Mouse (Mus musculus) retina, embryonic 14.5 days (tissue): Measurements from ENCODE around the gene Fgfr2.
A peak's percentile ranks its signal among the peaks of the same experiment; 100 is the strongest.
"Not testable (repeated sequence)": the region's sequence is repeated elsewhere in the genome, so short reads cannot be mapped to it uniquely, and the experiment has no call there.

Experiments
- DNase-seq: peaks from one replicate; pipeline ENCODE4 v3.0.0-alpha.2; 2015; ENCODE audit warnings: low spot score

Gene Fgfr2

GRCm38 (mm10) chr7:130510243-130510642, 2612.9 kb downstream of the Fgfr2 start:
- DNase-seq: no peak

DNA sequence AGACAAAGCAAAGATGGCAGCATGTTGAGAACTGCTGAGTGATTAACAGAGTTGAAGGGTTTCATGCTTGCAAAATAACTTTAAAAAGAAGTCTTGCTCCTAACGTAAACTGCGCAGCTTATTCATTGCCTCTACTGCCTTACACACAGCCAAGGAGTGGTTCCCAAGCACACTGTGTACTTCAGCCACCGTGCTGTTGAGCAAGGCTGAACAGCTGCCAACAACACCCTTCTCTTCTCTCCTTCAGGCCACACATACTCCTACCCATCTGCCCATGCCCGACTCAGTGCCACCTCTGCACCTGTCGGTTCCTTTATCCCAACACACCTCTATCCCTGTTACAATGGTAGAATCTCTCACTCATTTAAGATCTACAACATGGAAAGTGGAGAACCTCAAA, 2620.1 kb downstream of the Fgfr2 start:
- no peak for DNase-seq

DNA sequence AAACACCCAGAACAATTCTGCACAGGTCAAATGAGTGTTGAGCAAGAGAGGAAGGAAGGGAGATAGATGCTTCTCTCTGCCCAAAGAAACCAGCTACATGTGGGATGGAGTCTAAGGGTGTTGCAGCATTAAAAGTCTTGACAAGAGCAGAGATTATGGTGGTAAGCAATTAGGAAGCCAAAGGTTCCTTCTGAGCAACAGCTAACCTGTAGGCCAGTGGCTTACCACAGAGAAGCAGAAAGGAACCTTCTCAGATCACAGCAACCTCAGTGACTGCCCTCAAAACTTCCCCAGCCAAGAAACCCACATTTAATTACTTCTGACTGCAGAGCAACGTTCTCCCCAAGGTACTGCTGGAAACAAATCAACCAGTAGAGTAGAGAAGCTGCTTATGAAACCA, 2621.7 kb downstream of the Fgfr2 start:
- DNase-seq: no peak

DNA sequence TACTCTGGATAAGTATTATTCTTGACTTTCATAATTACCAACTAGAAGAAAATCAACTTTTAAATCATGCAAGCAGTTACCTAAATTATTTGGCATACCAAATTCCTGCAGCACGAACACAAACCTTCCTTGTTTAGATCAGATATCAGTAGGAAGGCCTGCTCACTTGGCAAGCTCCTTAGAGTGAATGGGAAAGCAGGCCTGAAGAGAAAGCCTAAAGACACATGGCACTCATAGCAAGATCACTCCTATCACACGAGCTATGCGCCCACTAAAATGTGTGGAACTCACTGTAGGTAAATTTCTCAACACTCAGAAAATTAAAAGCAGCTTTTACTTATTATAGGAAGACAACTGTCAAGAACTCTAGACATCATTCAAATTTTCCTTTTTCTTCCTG, 2629.8 kb downstream of the Fgfr2 start:
- no peak for DNase-seq

DNA sequence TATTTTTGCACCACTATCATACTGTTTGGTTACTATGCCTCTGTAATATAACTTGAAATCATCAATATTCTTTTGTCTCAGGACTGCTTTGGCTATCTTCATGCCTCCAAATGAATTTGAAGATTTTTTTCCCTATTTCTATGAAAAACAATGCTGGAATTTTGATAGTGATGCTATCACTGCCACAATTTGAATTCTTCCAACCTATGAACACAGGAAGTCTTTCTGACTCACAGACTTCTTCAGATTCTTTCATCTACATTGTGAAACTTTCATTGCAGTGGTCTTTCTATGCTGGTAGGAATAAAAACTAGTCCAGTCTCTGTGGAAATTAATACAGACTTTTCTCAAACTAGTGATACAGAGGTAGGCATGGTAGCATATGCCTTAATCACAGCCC, 2631.1 kb downstream of the Fgfr2 start:
- no peak for DNase-seq

DNA sequence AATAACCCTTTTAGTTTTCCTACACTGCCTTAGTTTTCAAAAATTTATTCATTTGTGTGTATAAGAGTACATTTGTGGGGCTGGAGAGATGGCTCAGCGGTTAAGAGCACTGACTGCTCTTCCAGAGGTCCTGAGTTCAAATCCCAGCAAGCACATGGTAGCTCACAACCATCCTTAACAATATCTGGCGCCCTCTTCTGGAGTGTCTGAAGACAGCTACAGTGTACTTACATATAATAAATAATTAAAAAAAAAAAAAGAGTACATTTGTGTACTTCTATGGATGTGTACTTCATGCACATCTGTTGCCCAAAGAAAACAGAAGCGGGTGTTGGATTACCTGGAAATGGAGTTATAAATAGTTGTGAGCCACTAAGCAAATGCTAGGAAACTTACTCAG, 2644.1 kb downstream of the Fgfr2 start:
- DNase-seq: not testable (repeated sequence)

DNA sequence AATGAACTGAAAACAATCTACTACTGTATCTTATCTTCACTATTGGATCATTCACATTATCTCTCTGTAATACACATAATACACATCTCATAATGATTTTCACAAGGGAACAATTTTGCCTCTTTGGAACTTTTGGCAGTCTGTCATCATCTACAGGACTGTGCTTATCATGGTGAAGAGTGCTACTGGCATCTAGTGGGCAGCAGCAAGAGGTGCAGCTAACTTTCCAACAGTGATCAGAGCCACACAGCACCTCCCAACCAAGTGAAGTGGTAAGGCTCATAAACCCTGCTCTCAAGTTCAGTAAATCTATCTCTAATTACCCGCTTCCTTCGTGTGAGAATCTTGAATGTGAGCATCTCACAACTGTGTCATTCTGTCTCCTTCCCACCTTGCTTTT, 2647.2 kb downstream of the Fgfr2 start:
- peak; percentile 83 for DNase-seq

DNA sequence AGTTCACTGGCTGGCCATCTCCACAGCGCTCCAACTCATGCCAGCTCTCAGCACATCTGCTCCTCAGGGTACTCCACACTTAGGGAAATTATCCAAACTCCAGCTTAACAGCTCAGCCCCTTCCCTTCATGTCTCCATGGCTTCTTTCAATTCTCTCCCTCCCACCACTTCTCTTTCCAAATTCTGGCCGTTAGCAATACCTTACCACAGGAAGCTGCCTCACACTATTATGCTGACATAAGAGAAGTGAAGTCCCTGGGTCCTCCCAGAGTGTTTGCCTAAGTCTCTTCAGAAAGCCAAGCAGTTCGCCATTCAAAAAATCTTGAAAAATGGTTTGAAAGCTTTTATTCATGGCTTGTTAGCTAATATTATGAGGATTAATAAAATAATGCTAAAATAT, 2649.3 kb downstream of the Fgfr2 start:
- DNase-seq: no peak

DNA sequence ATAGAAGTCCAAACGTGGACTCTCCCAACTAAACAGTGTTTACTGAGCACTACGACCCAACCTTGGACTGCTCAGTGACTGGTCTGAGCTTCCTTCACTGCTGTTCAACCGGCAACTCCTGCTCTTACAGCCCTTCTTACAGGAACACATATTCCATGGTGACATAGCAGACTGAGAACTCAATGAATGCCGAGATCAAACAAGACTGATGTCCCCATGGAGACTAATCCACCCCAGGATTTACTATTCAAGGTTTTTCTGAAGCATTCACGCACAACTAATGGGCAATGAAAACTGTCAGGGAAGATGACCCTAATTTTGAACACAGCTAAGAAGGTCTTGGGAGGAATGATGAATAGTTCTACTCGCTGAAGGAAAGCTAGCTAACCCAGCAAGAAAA, 2650.5 kb downstream of the Fgfr2 start:
- DNase-seq: peak; percentile 70

DNA sequence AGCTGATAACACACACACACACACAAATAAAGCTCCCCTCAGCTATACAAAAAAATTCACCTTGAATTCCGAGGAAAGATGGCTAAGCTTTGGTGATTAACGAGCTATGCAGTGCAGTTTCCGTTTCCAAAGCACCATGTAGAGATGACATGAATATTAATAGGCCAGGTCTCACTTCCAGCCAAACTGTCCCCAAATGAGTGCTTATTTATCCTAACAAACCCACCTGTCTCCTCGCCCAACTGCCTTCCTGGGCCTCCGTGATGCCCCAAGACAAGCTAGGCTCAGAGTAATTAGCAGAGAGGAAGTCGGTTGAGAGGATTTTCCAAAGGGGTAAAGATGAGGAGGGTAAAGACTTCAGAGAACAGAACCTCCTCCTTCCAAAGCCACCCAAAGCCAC, 2652.1 kb downstream of the Fgfr2 start:
- DNase-seq: no peak

DNA sequence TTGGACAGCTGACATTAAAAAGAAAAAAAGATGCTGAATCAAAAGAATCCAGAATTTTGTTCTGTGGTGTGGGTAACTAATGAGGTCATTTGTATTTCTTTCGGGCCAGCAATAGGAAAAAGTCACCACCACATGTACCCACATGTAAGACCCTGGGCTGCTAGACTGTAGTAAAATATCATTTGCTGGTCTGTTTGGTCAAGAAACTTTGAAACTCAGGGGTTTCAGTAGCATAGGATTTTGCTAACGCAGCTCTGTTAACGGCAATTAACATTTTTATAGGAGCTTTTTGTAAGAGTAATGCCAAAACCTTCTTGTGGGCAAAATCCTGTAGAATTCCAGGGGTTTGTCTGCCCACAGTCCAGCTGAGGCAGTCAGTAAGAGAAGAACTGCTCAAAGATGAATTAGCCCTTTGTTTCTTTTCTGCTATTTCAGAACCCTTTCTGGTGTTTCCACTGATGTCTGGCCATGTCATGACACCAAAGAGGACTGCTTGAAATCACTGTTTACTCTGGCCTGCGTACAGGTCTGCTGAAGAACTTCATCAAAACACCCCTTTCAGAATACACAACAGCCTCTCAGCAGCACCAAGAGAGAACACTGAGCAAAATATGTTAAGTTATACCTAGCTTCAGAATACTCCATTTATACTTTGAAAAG, 2667.4 kb downstream of the Fgfr2 start:
- no peak for DNase-seq

DNA sequence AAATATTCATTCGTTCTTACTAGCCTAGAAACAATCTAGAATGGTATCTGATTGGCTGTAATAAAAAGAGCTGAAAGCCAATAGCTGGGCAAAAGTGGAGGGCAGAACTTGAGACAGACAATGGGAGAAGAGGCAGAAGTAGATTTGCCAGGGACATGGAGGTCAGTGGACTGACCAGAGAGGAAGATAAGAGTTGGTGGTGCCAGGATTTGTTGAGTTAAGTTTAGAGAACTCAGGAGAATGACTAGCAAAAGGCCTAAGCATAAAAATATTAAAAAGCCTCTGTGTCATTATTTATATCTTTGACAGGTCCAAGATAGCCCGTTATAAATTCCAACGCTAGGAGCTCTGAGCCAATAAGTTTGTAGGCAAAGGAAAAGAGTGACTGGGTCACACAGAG, 2668.9 kb downstream of the Fgfr2 start:
- no peak for DNase-seq

GRCm38 (mm10) chr7:130435776-130436175, 2687.4 kb downstream of the Fgfr2 start:
- no peak for DNase-seq

DNA sequence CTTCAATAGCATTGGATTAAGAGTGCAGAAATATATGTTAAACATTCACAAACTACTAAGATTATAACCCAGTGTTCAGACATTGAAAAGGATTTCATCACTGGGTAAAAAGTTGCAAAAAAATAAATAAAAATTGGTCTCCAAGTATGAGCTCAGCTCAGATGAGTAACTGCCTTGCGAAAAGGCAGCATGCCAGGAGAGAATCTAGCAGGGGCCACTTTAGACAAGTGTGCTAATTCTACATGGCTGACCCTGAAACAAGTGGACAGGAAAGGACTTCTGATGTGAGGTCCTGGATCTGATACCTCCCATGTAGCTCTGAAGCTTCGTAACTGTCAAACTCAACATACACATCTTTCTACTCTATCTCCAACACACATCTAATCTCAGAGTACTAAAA, 2691.0 kb downstream of the Fgfr2 start:
- DNase-seq: no peak

DNA sequence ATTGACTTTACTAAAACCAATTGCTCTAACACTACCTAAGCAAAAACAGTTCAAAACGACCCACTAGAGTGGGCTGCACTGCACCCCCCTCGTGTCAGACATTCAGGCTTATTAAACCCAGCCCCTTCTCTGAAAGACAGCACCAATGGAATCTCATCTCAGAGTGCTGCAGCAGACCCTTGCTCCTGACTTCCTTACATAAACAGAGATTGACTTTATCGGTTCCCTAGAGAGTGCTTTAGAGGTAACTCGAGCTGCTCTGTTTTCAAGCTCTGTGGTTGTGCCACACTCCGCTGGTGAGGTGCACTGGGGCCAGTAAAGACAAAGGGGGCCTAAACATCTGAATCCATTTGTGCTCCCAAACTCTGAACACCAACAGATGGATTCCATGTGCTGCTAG, 2696.6 kb downstream of the Fgfr2 start:
- DNase-seq: peak; percentile 3

DNA sequence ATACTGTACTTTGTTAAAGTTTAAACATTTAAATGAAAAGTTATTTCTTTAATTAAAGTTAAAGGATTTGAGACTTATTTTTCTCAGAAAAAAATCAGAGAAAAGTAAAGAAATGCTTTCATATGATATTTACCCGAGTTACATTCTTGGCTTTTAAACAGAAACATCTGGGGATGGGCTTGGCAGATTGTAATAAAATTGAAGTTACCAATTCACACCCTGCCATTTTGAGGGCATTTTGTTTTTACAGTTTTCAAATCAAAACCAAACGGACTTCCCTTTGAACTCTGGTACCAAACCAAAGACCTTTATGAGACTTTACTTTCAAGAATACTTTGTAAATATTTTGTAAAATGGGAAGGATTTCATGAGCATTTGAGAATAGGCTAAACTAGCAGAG, 2697.2 kb downstream of the Fgfr2 start:
- no peak for DNase-seq

- no peak for DNase-seq
Observed at GRCm38 (mm10) chr7:130419961-130420360, 2703.2 kb downstream of the Fgfr2 start.

- no peak for DNase-seq
Observed at GRCm38 (mm10) chr7:130407622-130408021, 2715.5 kb downstream of the Fgfr2 start.

DNA sequence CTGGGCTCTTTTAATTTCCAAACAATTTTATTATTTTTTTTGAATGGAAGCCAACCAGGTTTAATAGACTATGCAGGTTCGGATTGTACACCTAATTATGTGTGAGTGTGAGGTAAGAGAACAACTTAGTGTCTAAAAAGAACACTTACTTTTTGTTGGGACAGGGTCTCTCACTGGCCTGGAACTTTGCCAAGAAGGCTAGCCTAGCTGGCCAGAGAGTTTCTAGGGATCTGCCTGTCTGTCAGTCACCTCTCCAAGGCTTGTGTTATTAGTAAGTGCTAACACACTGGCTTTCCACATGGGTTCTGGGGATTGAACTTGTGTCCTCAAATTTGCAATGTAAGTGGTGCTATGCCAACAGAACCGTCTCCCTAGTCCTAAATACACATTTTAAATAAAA, 2719.8 kb downstream of the Fgfr2 start:
- no peak for DNase-seq

DNA sequence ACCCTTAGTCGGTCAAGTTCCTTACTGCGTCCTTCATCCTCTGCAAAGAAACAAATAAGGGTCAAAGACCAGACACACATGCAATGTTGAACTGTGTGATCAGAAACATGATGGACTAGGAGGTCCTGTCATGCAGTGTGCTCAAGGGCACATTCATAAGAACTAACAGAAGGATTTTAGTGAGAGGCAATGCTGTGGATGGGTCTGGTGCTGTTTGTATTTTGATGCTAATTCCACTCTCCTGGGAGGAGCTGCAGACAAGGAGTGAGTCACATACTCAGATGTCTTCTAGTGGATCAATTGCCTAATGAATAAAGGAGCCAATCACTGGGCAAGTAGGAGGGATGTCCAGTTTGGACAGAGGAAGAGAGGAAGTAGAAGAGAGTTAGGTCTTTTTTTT, 2728.5 kb downstream of the Fgfr2 start:
- no peak for DNase-seq

DNA sequence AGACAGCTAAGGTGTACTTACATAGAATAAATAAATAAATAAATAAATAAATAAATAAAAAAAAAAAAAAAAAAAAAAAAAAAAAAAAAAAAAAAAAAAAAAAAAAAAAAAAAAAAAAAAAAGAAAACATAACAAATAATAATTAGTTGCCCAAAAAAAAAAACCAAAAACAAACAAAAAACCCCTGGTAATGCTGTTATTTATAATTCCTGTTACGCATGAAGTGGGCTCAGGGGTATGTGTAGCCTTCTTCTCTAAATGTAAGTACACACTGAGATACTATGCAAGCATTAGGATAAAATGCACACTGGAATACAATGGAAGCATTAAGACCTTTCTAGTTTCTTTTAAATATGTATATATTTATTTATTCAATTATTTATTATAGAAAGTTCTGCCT, 2733.1 kb downstream of the Fgfr2 start:
- DNase-seq: not testable (repeated sequence)

DNA sequence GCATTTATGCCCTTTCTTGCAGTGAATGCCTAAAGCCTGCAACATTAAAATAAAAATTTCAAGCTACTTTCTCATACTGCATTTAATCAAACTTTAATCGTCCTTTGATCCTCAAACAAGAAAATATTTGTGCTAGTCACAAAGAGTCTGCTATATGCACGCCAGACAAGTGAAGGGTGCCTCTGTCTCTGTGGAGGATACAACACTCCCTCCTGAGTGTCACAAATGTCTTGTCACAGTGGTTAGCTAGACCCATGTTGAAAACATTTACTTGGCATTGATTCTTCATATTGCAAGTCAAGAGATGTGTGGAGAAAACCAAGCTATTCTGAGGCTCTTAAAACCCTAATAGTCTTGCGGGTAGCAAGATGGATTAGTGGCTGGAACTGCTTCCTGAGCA, 2736.8 kb downstream of the Fgfr2 start:
- no peak for DNase-seq

DNA sequence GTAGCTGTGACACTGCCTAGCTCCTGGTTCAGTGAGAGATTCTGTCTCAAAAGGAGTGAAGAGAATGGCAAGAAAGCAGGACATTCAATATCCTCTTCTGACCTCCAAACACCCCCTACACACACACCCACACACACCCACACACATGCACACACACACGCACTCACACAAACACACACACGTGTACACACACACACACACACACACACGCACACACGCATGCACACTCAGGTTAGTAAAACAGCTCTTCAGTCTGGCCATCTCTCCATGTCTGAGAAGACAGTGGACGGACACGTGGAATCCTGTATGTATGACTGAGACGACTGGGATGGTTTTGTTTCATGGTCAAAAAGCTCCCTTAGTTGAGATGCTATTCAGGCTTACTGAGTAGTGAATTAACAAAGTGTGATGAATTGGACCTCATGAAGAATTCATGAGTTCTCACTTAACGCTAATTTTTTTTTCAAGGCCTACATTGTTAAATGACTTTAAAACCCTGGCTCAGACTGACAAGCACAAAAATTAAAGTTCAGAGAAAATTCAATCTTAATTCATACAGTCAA, 2737.3 kb downstream of the Fgfr2 start:
- no peak for DNase-seq

- no peak for DNase-seq
Observed at GRCm38 (mm10) chr7:130382126-130382525, 2741.0 kb downstream of the Fgfr2 start.
